Mouse (Mus musculus) 3134 (cell line): ENCODE measurements around the gene Bcl7a.
A peak's percentile ranks its signal among the peaks of the same experiment; 100 is the strongest.

ENCODE experiments used
- DNase-seq: peaks from one replicate; pipeline ENCODE4 v3.0.0-alpha.2; 2011; ENCODE audit warnings: low spot score; ENCODE audit not compliant: insufficient read length; ENCODE audit errors: extremely low read depth

The Bcl7a gene

GRCm38 (mm10) chr5:123326751-123327148 lies 16.9 kb upstream of the Bcl7a start:
- DNase-seq: peak; percentile 61

DNA sequence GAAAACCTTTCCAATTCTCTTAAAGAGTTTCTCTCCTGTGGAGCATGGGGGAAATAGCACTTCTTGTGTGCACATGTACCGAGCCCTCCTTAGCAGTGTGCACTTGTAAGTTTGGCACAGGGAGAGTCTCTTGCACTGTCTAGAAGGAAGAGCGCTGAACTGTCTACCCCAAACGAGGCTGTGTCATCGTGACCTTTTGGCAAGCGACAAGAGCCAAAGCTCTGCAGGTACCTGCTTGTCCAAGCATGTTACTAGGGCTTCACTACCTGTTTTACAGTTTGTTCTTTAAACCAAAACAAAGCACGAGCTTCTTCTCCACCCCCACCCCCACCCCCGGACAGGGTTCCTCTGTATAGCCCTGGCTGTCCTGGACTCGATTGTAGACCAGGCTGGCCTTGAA lies 15.9 kb upstream of the Bcl7a start:
- DNase-seq: no peak

DNA sequence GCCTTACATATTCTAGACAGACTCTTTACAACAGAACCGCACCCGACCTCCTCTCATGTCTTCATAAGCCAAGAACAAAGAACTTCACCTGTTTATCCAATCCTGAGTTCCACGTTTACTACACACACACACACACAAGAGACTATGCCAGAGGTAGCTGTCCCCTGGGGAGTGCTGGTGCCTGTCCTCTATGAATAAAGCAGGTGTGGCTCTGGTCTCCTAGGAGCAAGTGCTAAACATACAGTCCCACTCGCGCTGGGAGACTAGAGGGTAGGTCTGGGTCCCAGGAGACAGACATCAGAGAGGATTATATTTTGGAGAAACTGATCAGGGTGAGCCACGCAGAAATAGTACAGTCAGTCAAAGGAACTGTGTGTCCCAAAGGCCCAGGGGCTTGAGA lies 10.1 kb upstream of the Bcl7a start:
- DNase-seq: no peak

DNA sequence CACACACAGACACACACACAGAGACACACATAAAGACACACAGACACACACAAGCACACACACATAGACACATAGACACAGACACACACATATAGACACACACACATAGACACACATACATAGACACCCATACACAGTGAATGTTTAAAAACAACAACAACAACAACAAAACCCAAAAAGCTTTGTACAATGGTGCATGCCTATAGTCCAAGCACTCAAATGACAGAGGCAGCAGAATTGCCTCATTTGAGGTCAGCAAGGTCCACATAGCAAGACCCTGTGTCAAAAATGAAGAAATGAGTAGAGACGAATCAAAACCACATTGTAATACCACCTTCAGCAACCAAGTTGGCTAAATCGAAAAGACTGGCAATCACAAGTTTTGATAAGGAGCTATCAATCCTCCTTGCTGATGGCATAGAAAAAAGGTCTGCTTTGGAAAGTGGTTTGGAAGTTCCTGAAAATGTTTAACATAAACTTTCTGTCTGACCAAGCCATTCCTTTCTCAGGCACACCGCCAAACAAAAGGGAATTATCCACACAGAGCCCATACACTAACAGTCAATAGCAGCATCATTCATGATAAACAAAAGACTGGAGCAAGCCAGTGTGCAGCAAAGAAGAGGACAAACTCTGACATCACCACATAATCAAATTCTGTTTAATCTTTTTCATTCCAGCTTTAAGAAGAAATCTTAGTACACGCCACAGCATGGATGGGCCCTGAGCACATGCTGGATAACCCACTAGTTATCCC lies 7.3 kb upstream of the Bcl7a start:
- no peak for DNase-seq

DNA sequence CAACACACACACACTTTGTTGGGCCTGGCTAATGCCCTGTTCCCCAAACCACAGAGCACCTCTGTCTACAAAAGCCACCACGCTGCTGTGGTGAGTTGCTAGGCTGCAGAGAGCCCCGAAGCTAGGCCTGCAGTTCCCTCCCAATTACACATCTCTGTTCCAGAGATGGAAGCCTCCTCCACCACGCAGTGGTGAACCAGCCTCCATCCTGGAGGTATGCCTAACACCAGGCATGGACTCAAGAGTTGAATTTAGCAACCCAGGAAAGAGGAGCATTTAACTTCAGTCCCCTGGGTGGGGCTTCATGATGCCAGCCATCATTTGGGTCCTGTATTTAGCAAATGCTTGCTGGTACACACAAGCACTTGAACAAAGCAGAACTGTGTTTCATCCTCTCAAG lies 5.2 kb upstream of the Bcl7a start:
- DNase-seq: no peak

GRCm38 (mm10) chr5:123344628-123344962 lies 961 bp downstream of the Bcl7a start:
- DNase-seq: no peak

- peak; percentile 75 for DNase-seq
Measured at GRCm38 (mm10) chr5:123344963-123345852, 1.6 kb downstream of the Bcl7a start.

DNA sequence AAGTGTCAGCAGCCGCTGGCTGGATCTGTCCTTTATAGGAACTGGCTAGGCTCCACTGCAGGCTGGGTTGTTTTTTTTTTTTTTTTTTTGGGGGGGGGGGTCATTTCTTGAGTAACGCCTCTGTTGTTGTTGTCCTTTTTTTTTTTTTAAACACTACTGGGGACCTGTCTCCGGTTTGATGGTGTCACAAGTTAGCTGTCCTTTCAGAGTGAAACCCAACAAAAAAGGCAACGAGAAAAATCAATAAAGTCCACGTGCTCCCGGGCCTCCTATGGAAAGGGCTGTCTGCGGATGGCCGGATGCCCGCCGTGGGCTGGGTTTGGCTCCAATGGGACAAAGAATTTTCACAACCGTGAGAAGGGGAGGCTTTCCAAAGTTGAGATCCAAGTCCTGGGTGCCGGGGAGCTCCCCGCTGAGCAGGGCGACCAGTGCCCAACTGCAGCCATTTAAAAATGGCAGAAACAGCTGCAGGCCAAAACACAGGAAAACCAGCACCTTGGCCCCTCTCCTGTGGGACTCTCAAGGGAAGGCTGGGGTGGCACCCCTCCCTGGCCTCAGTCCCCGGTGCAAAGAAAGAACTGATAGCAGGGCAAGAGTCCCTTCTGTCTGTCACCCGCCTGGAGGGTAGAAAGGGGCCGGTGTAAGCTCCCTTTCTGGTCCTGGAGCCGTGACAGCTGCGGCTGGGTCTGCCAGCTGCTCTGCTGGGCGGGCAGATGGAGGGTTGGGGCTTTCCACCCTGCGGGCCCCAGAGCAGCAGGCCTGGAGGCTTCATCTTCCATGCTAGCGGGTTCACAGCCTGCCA lies 2.4 kb downstream of the Bcl7a start:
- peak; percentile 77 for DNase-seq

DNA sequence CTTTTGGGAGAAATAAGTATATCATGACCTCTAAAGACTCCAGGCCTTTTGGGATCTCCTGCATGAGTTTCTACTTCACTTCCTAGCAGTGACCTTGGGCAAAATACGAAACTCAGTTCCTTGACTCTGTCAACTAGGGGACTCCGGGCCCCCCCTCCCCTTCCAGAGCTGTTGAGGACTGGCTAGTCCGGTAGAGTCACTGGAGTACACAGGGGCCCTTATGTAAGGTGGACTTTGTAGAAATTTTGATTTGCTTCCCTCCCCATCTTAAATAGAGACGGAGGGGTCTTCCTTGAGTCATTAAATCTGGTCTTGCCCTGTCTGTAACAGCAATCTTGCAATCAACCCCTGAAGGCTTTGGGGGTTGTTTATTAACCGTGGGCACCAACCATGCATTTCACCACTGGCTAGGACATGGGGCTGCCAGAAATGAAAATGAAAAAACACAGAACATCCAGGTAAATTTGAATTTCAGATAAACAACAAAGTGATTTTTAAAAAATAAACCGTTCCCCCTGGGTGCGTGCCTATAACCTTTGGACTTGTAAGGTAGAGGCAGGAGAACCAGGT lies 3.2 kb downstream of the Bcl7a start:
- no peak for DNase-seq

- no peak for DNase-seq
Measured at GRCm38 (mm10) chr5:123347985-123348384, 4.4 kb downstream of the Bcl7a start.

GRCm38 (mm10) chr5:123350386-123350785 lies 6.8 kb downstream of the Bcl7a start:
- no peak for DNase-seq

DNA sequence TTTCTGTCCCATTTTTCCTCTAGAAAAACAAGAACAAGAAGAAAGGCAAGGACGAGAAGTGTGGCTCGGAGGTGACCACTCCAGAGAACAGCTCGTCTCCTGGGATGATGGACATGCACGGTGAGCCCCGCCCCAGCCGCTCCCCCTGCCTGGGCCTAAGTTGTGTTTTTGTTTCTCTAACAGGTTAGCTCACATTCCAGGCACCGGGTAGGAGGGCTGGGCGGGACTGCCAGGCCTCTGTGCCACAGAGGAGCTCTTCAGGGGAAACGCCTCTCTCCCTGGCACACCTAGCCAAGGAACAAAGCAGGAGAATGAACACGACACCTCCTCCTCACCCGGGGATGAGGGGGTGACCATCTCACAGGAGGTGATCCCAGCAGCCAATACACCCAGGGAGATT lies 12.3 kb downstream of the Bcl7a start:
- DNase-seq: no peak

DNA sequence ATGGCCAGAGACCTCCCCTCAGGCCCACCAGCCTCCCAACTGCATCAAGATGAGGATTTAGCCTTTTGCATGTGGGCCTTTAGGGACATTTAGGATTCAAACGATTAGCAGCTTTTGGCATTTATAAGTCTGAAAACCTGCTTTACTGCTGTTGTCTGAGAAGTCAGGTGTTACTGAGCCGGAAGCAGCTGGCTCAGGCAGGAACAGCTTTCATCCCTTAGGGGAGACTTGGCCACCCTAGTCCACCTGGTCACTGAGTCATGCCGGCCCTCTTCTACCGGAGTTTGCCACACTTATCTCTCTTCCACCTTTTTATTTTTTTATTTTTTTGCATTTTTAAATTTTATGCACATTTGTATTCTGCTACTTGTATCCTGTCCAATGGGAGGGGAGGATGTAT lies 13.6 kb downstream of the Bcl7a start:
- no peak for DNase-seq

DNA sequence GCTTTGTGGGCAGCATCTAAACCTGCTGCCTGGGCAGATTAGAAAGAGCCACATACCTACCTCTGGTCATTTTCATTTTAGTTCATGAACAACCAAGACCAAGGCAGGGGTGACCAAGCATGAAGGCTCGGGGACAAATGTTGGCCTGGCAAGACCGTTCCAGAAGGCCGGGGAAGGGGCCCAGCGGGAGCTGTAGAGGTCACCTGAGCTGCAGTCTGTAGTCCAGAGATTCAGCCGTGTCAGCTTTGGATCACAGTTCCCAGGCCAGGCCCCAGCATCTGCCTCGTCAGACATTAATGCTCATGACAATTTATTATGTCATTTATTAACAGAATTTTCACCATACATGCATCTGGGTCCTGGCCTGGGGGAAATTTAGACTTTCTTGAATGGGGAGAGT lies 15.8 kb downstream of the Bcl7a start:
- DNase-seq: no peak

- no peak for DNase-seq
Measured at GRCm38 (mm10) chr5:123362911-123363310, 19.3 kb downstream of the Bcl7a start.

DNA sequence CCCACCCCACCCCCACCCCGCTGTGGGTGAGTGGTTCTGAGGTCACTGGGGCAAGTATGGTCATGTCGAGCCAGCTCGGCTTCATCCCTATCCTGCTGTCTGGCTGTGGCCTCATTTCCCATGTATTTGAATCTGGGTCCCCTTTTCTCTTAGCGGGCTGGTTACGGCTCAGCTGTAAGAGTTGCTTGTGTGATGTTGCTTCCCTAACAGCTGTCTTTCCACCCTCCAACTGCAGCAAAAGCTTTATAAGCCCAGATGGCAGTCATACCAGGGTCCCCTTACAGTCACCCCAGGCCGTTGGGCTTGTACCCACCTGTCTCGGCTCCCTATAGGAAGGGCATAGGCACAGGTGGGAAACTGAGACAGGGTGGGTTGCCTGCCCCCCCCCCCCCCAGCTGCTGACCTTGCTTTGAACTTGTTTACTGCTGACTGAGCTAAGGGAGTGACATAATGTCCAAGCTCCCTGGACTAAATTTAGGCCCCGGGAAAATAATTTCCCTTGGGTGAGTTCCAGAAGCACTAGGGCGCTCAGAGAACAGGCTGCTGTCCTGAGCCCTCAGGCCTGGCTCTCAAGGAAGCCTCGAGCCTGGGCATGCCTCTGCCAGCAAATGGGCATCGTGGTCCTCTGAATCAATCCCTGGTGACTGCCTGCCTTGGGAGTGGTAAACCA lies 20.8 kb downstream of the Bcl7a start:
- DNase-seq: no peak

DNA sequence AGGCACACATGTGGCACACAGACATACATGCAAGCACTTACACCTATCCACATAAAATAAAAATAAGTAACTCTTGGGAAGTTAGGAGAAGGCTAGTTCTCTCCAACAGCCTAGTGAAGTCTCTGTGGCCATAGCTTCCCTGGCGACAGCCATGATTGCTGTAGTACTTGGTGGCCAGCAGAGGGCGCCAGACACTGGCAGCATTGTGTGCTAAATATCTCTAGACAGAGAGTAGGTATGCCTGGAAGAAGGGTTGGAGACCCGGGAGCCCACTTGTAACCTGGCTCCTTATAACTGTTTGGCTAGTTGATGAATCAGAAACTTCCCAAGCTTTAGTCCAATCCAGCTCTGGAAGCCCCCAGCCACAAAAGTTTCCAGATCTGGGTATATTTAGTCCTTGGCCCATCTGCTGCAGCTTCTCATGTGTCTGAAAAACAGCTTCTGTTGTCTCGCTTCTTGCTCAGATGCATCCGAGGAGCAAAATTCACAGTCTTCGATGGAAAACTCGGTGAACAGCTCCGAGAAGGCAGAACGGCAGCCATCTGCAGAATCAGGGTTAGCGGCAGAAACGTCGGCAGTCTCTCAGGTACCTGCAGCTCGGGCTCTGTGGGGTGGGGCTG lies 25.3 kb downstream of the Bcl7a start:
- no peak for DNase-seq

DNA sequence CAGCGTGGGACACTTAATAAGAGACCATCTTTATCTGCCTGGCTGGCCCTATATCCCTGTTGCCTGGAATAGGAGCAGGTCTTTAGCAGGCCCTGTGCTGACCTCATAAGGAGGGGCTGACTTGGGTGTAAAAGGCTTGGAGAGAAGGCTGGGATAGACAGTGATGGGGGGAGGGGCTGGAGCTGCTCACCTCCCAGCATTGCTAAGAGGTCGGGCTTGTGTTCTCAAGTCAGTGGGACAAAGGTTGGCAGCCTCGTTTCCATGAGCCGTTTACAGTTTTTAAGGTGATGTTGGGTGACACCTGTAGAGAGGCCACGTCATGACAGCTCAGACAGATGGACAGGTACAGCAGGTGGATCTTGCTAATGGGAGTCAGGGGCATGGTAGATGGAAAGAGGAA lies 26.4 kb downstream of the Bcl7a start:
- no peak for DNase-seq

DNA sequence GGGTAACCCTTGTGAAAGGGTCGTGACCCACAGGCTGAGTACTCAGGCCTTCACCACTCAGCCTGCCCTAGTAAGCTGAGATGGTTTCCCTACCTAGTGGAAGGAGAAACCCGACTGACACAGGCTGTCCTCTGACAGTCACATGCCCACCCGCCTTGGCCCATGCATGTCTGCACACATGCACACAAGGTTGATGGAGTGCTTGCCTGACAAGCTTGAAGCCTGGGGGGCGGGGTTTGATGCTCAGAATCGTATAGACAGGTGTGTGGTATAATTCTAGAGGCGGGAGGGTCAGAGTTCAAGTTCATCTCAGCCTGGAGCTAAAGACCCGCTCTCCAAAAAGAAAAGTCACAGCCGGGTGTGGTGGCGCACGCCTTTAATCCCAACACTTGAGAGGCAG lies 31.6 kb downstream of the Bcl7a start:
- no peak for DNase-seq
